10 mouse cellular contexts compared by ENCODE assay signal in genomic region chr8:120302941-120303675, GRCm38 (mm10).
A peak's percentile ranks its signal among the peaks of the same experiment; 100 is the strongest.
DNase-seq lines count a peak whose midpoint lies in the region; ATAC-seq and TF ChIP-seq lines count a peak whose summit lies in the region.
"Had no signal": no experiment of that assay in that cellular context is flagged by ENCODE, and none has a peak within 500 bp of the region (broad histone marks: within the 10 kb centered on the region; RNA-seq: fewer than 3 reads in every experiment).

No protein-coding gene starts in this region.

- no peak for ATAC-seq in neural tube, embryonic 11.5 days (ENCODE audit: insufficient read depth, low FRiP score, low TSS enrichment)
- ATAC-seq in forebrain, embryonic 15.5 days (replicated peaks), result no peak
- no peak for ATAC-seq in limb, embryonic 14.5 days (ENCODE audit: low FRiP score, low read depth)
- no peak for ATAC-seq in stomach, postnatal 0 days (ENCODE audit: low FRiP score, low TSS enrichment)
- ATAC-seq: inflammation-experienced regulatory T-cells, adult 6 months had no signal

- H3K27ac ChIP-seq in neural tube, embryonic 11.5 days (ENCODE audit: low read depth, low read length), result peak overlapping the region; percentile 9
- H3K27ac ChIP-seq in forebrain, embryonic 15.5 days (replicated peaks), result peak overlapping the region; percentile 76
- peak overlapping the region; percentile 55; the same call in 1 of the 2 replicates for H3K27ac ChIP-seq in limb, embryonic 14.5 days (replicated peaks; ENCODE audit: low read depth, low read length)
- 0 out of 2 replicates have a peak overlapping the region, but pooled peaks have one; percentile 13 for H3K27ac ChIP-seq in stomach, postnatal 0 days (replicated peaks)

- H3K36me3 ChIP-seq in neural tube, embryonic 11.5 days (ENCODE audit: control insufficient read depth, insufficient read depth, low read length), result no peaks in the 10 kb centered on the region
- H3K36me3 ChIP-seq in forebrain, embryonic 15.5 days, result no peaks in the 10 kb centered on the region
- H3K36me3 ChIP-seq in limb, embryonic 14.5 days (ENCODE audit: control insufficient read depth, insufficient read depth, low read length), result no peaks in the 10 kb centered on the region
- H3K36me3 ChIP-seq in stomach, postnatal 0 days (ENCODE audit: control insufficient read depth, insufficient read depth, low read length), result no peaks in the 10 kb centered on the region

- WGBS in neural tube, embryonic 11.5 days, result 69% methylated on average over 11 of the region's 11 CpGs
- WGBS in forebrain, embryonic 15.5 days, result 50% methylated on average over 11 of the region's 11 CpGs
- WGBS in limb, embryonic 14.5 days, result 46% methylated on average over 11 of the region's 11 CpGs
- 68% methylated on average over 11 of the region's 11 CpGs for WGBS in stomach, postnatal 0 days

- no peaks in the 10 kb centered on the region for H3K27me3 ChIP-seq in neural tube, embryonic 11.5 days (ENCODE audit: control insufficient read depth, insufficient read depth, low read length)
- H3K27me3 ChIP-seq in forebrain, embryonic 15.5 days, result no peaks in the 10 kb centered on the region
- H3K27me3 ChIP-seq in limb, embryonic 14.5 days (ENCODE audit: control insufficient read depth, insufficient read depth, low read length), result no peaks in the 10 kb centered on the region
- H3K27me3 ChIP-seq in stomach, postnatal 0 days (ENCODE audit: control insufficient read depth, insufficient read depth, low read length), result no peaks in the 10 kb centered on the region

- H3K4me1 ChIP-seq in neural tube, embryonic 11.5 days (ENCODE audit: control insufficient read depth, insufficient read depth, low read length), result peaks cover 52% of the 10 kb centered on the region
- H3K4me1 ChIP-seq in forebrain, embryonic 15.5 days, result peaks cover 70% of the 10 kb centered on the region
- H3K4me1 ChIP-seq in limb, embryonic 14.5 days (ENCODE audit: control insufficient read depth, insufficient read depth, low read length), result peaks cover 61% of the 10 kb centered on the region
- peaks cover 5% of the 10 kb centered on the region for H3K4me1 ChIP-seq in stomach, postnatal 0 days (replicated peaks; ENCODE audit: control insufficient read depth, insufficient read depth)

- no peak for TF ChIP-seq CTCF in stomach, postnatal 0 days (IDR thresholded peaks at IDR 0.05; ENCODE audit: low read depth)

- no peaks in the 10 kb centered on the region for H3K9me3 ChIP-seq in neural tube, embryonic 11.5 days (ENCODE audit: control insufficient read depth, low read length)
- H3K9me3 ChIP-seq in forebrain, embryonic 15.5 days, result no peaks in the 10 kb centered on the region
- H3K9me3 ChIP-seq in limb, embryonic 14.5 days (ENCODE audit: control insufficient read depth, low read length), result no peaks in the 10 kb centered on the region
- no peaks in the 10 kb centered on the region for H3K9me3 ChIP-seq in stomach, postnatal 0 days (ENCODE audit: control insufficient read depth, low read length)

- no peak for DNase-seq in neural tube, embryonic 11.5 days (ENCODE audit: low spot score)
- DNase-seq in neural tube, embryonic 10.5 days (ENCODE audit: extremely low spot score, low spot score), result no peak
- no peak for DNase-seq in limb, embryonic 14.5 days (ENCODE audit: low spot score)
- DNase-seq in stomach, postnatal 0 days (ENCODE audit: low spot score), result no peak
- no peak for DNase-seq in embryo, embryonic 11 days
- no peak for DNase-seq in cerebellum, postnatal 36 days
- DNase-seq: thymus, postnatal 25 days had no signal

- TF ChIP-seq POLR2A in limb, embryonic 14.5 days (IDR thresholded peaks at IDR 0.05; ENCODE audit: borderline replicate concordance, extremely low read depth, insufficient read depth, insufficient read length), result no peak

- H3K4me2 ChIP-seq in neural tube, embryonic 11.5 days (ENCODE audit: low read depth), result no peak overlapping the region
- no peak overlapping the region for H3K4me2 ChIP-seq in forebrain, embryonic 15.5 days (replicated peaks)
- H3K4me2 ChIP-seq in limb, embryonic 14.5 days (replicated peaks; ENCODE audit: low read depth, low read length, severe bottlenecking), result no peak overlapping the region
- H3K4me2 ChIP-seq in stomach, postnatal 0 days (replicated peaks; ENCODE audit: low read depth), result no peak overlapping the region

- no peak for TF ChIP-seq EP300 in stomach, postnatal 0 days (optimal IDR thresholded peaks at IDR 0.05)

- H3K4me3 ChIP-seq in neural tube, embryonic 11.5 days (ENCODE audit: low read depth, low read length), result no peak overlapping the region
- no peak overlapping the region for H3K4me3 ChIP-seq in forebrain, embryonic 15.5 days
- no peak overlapping the region for H3K4me3 ChIP-seq in limb, embryonic 14.5 days (replicated peaks; ENCODE audit: low read length)
- H3K4me3 ChIP-seq in stomach, postnatal 0 days (ENCODE audit: low read depth, low read length), result no peak overlapping the region
- H3K4me3 ChIP-seq: myocyte had no signal

- peak overlapping the region; percentile 24; the same call in 1 of the 2 replicates for H3K9ac ChIP-seq in neural tube, embryonic 11.5 days (ENCODE audit: low read length)
- H3K9ac ChIP-seq in forebrain, embryonic 15.5 days (replicated peaks), result no peak overlapping the region; the same call in 1 of the 2 replicates
- no peak overlapping the region for H3K9ac ChIP-seq in limb, embryonic 14.5 days (ENCODE audit: low read depth, low read length, severe bottlenecking)
- H3K9ac ChIP-seq in stomach, postnatal 0 days (ENCODE audit: low read length), result no peak overlapping the region

Comparison
In these comparisons a context has a peak if more than half of its experiments do, and no peak if none do; other contexts are left out.
1. H3K27ac ChIP-seq: peak in every context shown above with its lines; median percentile 76 in forebrain, embryonic 15.5 days; 55 in limb, embryonic 14.5 days; 13 in stomach, postnatal 0 days; 9 in neural tube, embryonic 11.5 days.